Mouse (Mus musculus) stomach, postnatal 0 days (tissue): Measurements from ENCODE around the gene Trmt11.
"Not testable (repeated sequence)": the region's sequence is repeated elsewhere in the genome, so short reads cannot be mapped to it uniquely, and the experiment has no call there.

Source experiments
- CTCF ChIP-seq: IDR thresholded peaks from 2 replicates; pipeline ENCODE4 v1.5.1; 2016; ENCODE audit warnings: antibody characterized with exemption, low read depth, mild to moderate bottlenecking, moderate library complexity
- EP300 ChIP-seq: optimal IDR thresholded peaks from 2 replicates; pipeline ENCODE3; 2016; ENCODE audit warnings: antibody characterized with exemption

- TF ChIP-seq CTCF, EP300: not testable (repeated sequence)
Observed at GRCm38 (mm10) chr10:30535930-30536329, 64.6 kb downstream of the Trmt11 start.
